Mouse (Mus musculus): Measurements from ENCODE around the gene Fgfr2.

DNA sequence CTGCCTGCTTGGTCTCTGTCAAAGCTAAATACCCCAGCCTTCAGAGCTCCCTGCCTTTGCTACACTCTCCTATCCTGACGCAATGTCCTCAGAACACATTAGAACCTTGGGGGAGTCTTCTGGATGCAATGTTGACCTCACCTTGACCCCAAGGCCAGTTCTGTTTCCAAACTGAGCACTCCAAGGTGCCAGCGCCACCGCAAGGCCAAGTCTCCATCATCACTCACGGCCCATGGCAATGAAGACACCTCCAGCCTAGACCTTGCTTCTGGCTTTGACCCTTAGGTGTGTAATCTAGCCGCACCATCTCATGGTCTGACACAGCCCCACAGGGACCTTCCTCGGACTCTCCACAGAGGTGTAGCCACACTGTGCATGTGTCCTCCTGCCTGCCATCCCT lies 2325.6 kb downstream of the Fgfr2 start:
- TF ChIP-seq TCF12 (IDR thresholded peaks at IDR 0.05; ENCODE audit: insufficient read depth, poor library complexity, severe bottlenecking) (no peak), MYOD1 (IDR thresholded peaks at IDR 0.05; ENCODE audit: control insufficient read depth in 1 of 3, insufficient read length in 2 of 3, low read depth in 2 of 3) (no peak), MYOG (IDR thresholded peaks at IDR 0.05; ENCODE audit: control insufficient read depth in 1 of 3, insufficient read depth in 1 of 3, insufficient read length in 2 of 3, low read depth in 2 of 3) (no peak), USF1 (IDR thresholded peaks at IDR 0.05; ENCODE audit: low read depth) (no peak), POLR2A (IDR thresholded peaks at IDR 0.05; ENCODE audit: insufficient read length, low read depth) (no peak), CEBPB (IDR thresholded peaks at IDR 0.05; ENCODE audit: insufficient read depth, poor library complexity, severe bottlenecking) (no peak), POLR2AphosphoS2 (IDR thresholded peaks at IDR 0.05; ENCODE audit: insufficient read length, low read depth) (no peak), MAX (IDR thresholded peaks at IDR 0.05; ENCODE audit: low read depth) (no peak), SRF (IDR thresholded peaks at IDR 0.05; ENCODE audit: control insufficient read depth, insufficient read length, low read depth) (no peak), REST (IDR thresholded peaks at IDR 0.05; ENCODE audit: insufficient read depth, insufficient read length) (no peak)
